Mouse (Mus musculus): ENCODE measurements around the gene Nbea.
"Not testable (repeated sequence)": the region's sequence is repeated elsewhere in the genome, so short reads cannot be mapped to it uniquely, and the experiment has no call there.

Nbea gene

DNA sequence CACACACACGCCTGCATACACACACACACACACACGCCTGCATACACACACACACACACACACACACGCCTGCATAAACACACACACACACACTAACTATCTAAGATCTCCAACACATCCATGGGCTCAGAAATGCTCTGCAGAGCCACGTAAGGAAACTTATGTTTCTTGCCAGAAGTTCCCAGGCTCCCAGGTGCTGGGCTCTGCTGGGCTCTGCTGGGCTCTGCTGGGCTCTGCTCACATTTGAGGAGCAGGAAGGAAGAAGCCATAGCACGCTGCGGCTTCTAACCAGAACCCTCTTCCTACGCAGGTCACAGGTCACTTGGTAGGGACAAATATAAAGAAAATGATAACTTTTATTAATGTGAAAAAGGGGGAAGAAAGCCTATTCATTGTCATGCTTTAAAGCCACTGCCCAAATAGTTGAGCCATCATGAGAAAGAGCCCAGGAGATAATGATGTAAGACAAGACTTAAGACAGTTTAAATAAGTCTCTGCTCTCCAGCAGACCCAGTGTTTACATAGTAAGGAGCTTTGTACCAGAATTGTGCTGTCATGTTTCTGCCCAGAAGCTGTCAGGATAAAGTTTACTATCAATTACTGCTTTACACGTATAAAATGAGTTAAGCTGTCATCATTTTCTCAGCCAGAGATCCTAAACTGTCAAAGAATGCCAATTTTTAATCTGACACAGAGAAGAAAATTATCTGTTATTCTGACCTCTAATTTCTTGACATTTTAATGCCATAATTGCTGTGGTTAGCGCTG, 521.6 kb downstream of the Nbea start:
- peak; percentile 30 for DNase-seq (ENCODE audit: low spot score)

GRCm38 (mm10) chr3:55660261-55660838, 523.2 kb downstream of the Nbea start:
- no peak for DNase-seq (ENCODE audit: low spot score)

DNA sequence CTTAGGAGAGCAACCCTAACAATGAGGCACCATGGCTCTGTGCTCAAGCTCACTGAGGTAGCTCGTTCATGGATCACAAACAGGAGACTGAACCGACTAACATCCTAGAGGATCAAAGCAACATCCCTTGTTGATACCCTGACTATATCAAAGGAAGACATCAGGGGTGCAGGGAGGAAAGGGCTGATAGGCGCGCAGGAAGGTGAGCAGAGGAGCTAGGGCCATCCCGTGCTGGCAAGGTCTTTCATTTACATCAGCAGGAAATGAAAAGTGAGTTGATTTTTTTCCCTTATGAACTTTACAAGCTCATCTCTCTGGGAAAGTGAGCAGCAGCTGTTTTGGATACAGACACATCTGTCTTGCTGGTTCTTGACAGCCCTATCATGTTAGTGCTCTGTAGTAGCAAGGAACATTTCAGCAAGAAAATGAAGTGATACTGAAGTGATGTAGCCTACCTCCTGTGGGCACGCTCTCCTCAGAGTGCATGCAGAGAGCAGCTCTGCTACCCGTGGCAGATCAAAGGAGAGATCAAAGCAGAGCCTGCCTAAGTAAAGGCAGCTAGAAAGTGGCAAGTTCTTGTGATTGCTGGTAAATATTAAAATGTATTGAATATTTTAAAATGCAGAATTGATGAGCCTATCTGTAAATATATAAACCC, 523.8 kb downstream of the Nbea start:
- DNase-seq (ENCODE audit: low spot score) = no peak

DNA sequence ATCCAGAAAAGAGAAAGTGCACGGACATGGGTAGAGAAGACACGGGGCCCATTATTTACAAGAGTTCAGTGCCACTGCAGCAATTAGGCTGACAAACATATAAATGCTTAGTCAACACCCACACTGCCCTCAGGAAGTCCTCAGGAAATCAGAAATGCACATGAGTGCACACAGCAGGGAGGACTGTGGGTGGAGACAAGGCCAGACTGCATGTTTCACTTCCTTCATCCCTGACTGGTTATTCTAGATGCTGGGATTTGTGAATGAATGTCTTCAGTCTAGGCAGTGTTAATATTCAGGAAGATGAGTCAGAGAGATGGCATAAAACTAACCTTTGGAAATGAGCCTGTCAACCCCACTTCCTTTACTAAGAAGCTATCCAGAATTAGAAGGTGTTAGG, 531.2 kb downstream of the Nbea start:
- DNase-seq (ENCODE audit: low spot score) = no peak

GRCm38 (mm10) chr3:55651877-55652276, 531.6 kb downstream of the Nbea start:
- DNase-seq (ENCODE audit: low spot score) = no peak

GRCm38 (mm10) chr3:55649541-55649940, 534.0 kb downstream of the Nbea start:
- DNase-seq (ENCODE audit: low spot score) = no peak

DNA sequence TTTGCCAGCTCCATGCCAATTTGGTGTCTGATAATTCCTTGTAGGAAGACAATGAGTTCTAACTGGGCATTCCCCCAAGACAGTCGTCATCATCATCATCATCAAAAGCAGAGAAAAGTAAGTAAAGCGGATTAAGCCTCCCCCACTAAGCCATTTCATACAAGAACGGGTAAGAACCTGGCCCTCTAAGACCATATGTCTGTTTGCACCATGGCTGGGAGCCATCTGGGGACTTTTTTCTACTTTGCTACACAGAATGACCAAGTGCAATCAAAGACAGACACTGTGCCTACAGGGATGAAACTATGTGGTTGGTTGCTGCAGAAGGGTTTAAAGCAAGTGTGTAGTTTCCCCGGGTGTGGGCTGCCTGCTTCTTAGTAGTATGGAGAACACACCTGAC, 535.2 kb downstream of the Nbea start:
- no peak for DNase-seq (ENCODE audit: low spot score)

DNA sequence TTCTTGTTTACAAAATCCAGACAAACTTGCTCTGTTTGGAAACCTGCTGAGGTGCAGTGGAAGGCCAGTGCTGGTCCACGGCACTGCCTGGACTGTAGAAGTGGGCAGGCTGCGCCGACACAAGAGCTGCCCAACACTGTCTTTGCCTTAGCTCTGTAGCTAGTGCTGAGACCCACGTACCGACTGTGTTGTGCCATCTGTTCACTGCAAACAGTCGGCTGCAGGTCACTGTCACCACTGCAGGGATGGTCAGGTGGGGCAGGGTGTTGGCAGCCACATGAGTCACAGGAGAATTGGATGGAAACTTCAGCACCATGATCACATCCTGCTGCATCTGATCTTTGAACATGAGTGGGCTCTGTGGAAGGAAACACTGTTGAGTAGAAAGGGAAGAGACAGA, 536.3 kb downstream of the Nbea start:
- no peak for DNase-seq (ENCODE audit: low spot score)

DNA sequence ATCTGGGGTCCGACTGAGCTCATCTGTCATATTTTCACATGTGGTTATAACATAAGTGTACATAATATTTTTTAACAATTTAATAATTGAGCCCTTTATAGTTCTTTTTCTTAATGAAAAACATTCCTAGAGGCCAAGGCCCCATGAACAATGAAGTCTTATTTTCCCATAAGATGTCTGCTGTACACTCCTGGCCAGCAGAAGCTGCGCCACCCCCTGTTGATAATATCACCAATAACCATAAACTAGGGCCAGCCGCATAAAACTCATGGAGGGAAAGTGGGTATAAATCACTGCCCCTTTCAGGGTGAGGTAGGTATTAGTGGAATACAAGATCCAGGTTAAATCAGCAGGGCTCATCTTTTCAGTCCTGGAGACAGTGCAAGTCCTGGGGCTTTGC, 537.1 kb downstream of the Nbea start:
- DNase-seq (ENCODE audit: low spot score) = no peak

GRCm38 (mm10) chr3:55644035-55644618, 539.4 kb downstream of the Nbea start:
- DNase-seq (ENCODE audit: low spot score) = no peak

- no peak for DNase-seq (ENCODE audit: low spot score)
Measured at GRCm38 (mm10) chr3:55637660-55638059, 545.8 kb downstream of the Nbea start.

DNA sequence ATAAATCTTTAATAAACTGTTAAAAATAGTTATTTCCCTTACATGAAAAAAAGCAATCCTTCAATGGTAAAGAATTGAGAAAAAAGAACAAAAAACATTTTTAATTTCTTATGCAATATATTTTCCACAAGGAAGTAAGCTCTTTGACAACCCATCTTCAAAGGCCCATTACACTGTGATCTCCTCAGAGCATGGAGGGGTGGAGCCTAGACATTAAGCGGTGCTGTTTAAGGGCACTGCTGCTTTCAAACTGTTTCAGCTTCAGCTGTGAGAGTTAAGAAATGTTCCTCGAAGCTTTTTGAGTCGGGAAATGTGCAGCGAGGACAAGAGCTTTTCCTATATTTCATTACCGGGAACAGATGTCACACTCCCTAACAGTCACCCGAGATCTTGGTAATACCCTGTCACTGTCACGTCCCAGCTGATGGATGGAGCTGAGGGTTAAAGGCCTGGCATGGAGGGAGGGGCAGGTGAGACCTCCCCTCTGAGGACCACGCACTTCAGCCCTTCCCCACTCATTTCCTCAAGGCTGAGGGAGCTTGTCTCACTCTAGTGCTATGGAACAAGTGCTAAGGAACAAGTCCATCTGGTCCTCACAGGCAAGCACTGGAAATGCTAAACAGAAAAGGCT, 547.8 kb downstream of the Nbea start:
- DNase-seq (ENCODE audit: low spot score) = no peak

DNA sequence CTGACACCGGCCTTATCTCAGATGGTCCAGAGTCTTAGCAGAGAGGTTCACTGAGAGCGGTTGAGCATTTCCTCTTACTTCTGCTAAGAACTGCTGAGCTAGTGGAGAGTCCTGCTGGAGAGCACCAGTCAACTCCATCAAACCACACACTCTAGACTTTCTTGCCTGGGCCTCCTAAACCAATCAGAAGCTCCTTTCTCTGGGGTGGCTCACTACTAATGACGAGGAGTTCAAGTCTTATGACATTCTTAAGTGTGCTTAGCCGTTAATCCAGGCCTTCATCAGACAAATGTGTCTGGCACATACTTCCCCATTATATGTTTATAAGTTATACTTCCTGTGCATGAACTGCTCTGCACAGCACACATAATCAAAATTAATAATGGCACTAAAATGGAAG, 556.4 kb downstream of the Nbea start:
- DNase-seq (ENCODE audit: low spot score) = no peak

DNA sequence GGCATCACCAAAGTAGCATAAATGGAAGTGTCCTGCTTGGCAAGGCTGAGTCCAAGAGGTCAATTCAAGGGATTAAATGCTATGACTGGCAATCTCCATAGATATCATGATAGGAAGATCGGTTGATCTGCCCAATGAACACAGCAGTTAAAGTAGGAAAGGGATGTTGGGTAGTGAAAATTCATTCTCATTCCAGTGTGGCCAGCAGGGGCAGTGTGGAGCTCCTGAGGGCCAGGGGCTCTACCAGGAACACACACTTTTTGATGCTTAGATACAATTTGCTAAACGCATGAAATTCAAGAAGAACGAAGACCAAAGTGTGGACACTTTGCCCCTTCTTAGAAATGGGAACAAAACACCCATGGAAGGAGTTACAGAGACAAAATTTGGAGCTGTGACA, 561.5 kb downstream of the Nbea start:
- not testable (repeated sequence) for DNase-seq (ENCODE audit: low spot score)

DNA sequence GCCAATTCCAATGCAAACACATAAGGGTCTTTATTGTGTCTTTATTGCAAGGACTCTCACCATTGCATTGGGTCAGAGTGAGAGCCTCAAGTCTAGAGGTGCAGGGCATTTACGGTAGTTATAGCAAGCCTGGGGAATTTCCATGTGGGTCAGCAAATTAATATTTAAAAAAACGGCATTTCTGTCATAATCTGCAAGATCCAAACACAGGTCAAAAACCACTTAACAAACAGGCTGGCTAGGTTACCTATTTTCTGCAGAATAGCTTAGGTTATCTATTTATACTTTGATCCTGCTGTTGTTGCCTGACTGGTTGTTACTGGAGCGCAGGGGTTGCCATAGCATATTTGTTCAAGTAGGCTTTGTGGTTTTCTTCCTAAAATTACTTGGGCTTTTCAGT, 565.1 kb downstream of the Nbea start:
- DNase-seq (ENCODE audit: low spot score) = no peak

DNA sequence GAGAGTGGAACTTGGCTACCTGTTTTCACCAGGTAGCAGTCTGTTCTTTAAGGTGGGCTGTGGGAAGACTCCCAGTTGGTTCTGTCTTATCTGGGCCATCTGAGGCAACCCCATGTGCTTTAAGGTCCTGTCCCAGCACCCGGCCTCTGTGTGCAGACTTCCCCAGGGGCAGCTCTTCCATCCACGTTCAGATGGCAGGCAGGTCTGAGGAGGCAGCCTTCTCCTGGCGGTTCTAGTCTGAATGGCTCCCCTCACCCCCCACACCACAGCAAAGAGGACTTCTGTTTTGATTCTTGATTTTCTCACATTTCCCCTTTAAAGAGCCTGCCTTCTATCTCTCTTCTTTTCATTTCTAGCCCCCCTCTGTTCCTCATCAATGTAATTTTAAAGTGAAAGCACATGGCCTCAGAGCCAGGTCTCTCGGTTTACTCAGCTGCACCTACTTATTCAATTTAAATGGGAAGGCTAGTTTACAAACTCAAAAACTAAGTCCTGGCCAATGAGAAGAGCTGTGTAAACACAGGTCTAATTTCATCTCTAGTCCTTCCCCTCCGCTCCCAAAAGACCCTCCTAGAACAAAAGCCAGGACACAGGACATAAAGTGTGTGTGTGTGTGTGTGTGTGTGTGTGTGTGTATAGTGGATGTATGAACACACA, 570.9 kb downstream of the Nbea start:
- DNase-seq (ENCODE audit: low spot score) = no peak

DNA sequence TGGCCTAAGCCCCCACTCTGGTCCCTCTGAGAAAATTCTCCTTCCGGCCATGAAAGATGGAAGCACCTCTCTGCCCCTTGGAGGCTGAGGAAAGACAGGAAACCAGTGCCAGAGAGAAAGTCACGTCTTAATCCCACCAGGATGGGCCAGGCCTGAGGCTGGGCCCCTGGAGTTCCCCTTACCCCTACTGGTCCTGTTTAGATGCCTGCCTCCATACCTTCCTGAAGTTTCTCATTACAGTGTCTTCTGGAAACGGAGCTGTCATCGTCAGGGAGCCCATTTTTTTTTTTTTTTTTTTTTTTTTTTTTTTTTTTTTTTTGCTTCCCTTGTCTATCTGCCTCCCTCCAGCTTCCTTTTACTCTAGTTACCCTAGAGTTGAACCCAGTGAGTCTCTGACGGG, 571.5 kb downstream of the Nbea start:
- DNase-seq (ENCODE audit: low spot score) = no peak

DNA sequence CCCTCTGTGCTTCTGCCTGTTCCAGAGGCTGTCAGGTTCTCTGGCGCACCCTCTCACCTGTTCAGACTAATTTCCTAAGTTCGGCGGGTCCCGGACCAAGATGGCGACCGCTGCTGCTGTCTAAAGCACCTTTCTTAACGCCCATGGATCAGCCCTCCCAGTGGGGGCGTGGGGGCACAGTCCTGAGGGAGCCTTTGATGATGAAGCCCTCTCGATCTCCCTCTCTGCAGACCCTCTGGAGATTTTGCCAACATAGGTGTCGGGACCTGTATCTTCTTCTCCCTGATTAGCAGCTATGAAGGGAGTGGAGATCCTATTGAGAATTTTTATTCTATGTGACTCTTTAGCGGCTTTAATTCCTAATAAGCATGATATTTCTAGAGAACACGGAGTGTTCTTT, 573.3 kb downstream of the Nbea start:
- DNase-seq (ENCODE audit: low spot score) = no peak

GRCm38 (mm10) chr3:55600286-55600685, 583.2 kb downstream of the Nbea start:
- peak; percentile 87 for DNase-seq (ENCODE audit: low spot score)

- DNase-seq (ENCODE audit: low spot score) = peak; percentile 50
Measured at GRCm38 (mm10) chr3:55599366-55600085, 584.0 kb downstream of the Nbea start.

- DNase-seq (ENCODE audit: low spot score) = no peak
Measured at GRCm38 (mm10) chr3:55598681-55599080, 584.8 kb downstream of the Nbea start.

Data from MN1 (cell line).